ENCODE assay signal across 8 mouse cellular contexts in the genomic region with DNA sequence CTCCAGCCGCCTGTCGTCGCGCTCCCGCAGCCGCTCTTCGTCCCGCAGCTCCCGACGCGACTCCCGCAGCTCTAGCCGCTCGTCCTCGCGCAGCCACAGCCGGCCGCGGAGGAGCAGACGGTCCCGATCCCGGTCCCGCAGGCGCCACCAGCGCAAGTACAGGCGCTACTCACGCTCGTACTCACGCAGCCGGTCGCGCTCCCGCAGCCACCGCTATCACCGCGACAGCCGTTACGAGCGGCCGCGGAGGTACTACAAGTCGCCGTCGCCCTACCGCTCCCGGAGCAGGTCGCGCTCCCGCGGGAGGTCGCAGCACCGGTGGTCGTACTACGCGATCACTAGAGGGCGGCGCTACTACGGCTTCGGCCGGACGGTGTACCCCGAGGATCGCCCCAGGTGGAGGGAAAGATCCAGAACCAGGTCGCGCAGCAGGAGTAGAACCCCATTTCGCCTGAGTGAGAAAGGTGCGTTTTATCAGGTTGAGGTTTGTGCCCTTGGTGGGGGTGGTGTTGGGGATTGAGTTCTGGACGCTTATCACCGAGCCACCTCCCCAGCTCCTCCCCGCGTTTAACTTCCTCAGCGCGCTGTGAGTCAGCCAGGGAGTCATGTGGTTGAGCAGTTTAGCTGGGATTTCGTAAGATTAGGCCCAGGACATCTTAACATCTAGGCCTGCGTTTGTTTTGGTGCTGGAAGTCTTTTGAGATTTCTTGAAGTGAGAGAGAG. TPM values are rescaled to one million over a fixed set of nuclear protein-coding genes. Genes with fewer than 3 reads are reported as not detected.
DNase-seq lines count a peak whose midpoint lies in the region; ATAC-seq and TF ChIP-seq lines count a peak whose summit lies in the region.

No protein-coding gene starts in this region.

- H3K4me3 ChIP-seq in forebrain, postnatal 0 days (ENCODE audit: low read depth, low read length): peak overlapping the region; percentile 97
- peak overlapping the region; percentile 97 for H3K4me3 ChIP-seq in hindbrain, embryonic 11.5 days (ENCODE audit: low read depth, low read length)
- H3K4me3 ChIP-seq in limb, embryonic 13.5 days: peak overlapping the region; percentile 81
- H3K4me3 ChIP-seq in midbrain, embryonic 13.5 days (replicated peaks): peak overlapping the region; percentile 96

- no peaks in the 10 kb centered on the region for H3K27me3 ChIP-seq in forebrain, postnatal 0 days (ENCODE audit: insufficient read depth, low read length)
- H3K27me3 ChIP-seq in hindbrain, embryonic 11.5 days (ENCODE audit: control insufficient read depth, insufficient read depth, low read length): no peaks in the 10 kb centered on the region
- no peaks in the 10 kb centered on the region for H3K27me3 ChIP-seq in limb, embryonic 13.5 days
- no peaks in the 10 kb centered on the region for H3K27me3 ChIP-seq in midbrain, embryonic 13.5 days

- peak overlapping the region; percentile 76 for H3K4me2 ChIP-seq in forebrain, postnatal 0 days (ENCODE audit: low read depth)
- H3K4me2 ChIP-seq in hindbrain, embryonic 11.5 days (replicated peaks; ENCODE audit: low read depth, low read length): peak overlapping the region; percentile 84
- H3K4me2 ChIP-seq in limb, embryonic 13.5 days (replicated peaks): peak overlapping the region; percentile 74
- H3K4me2 ChIP-seq in midbrain, embryonic 13.5 days (replicated peaks): peak overlapping the region; percentile 96

- peak; percentile 33; the same call in 1 of the 2 replicates for TF ChIP-seq CTCF in forebrain, postnatal 0 days (IDR thresholded peaks at IDR 0.05; ENCODE audit: low read depth)

- peaks cover 30% of the 10 kb centered on the region for H3K36me3 ChIP-seq in forebrain, postnatal 0 days (ENCODE audit: insufficient read depth)
- peaks cover 4% of the 10 kb centered on the region; the same call in 1 of the 2 replicates for H3K36me3 ChIP-seq in hindbrain, embryonic 11.5 days (ENCODE audit: control insufficient read depth, insufficient read depth, low read length)
- peaks cover 35% of the 10 kb centered on the region for H3K36me3 ChIP-seq in limb, embryonic 13.5 days
- H3K36me3 ChIP-seq in midbrain, embryonic 13.5 days: peaks cover 36% of the 10 kb centered on the region

- no peak for DNase-seq in cerebellum, adult 9-10 months
- peak; percentile 42 for DNase-seq in cerebellum, adult 11 months
- DNase-seq in forebrain, postnatal 0 days: peak; percentile 57
- peak; percentile 64 for DNase-seq in hindbrain, embryonic 11.5 days (ENCODE audit: low spot score)
- peak; percentile 67 for DNase-seq in spleen, adult 12 weeks (ENCODE audit: low spot score)

- peak overlapping the region; percentile 95 for H3K9ac ChIP-seq in forebrain, postnatal 0 days
- H3K9ac ChIP-seq in hindbrain, embryonic 11.5 days (ENCODE audit: low read depth, low read length): peak overlapping the region; percentile 94
- peak overlapping the region; percentile 98 for H3K9ac ChIP-seq in limb, embryonic 13.5 days
- peak overlapping the region; percentile 97 for H3K9ac ChIP-seq in midbrain, embryonic 13.5 days (replicated peaks)

- H3K27ac ChIP-seq in forebrain, postnatal 0 days (ENCODE audit: low read depth, low read length): peak overlapping the region; percentile 96
- peak overlapping the region; percentile 80; the same call in 1 of the 2 replicates for H3K27ac ChIP-seq in hindbrain, embryonic 11.5 days (ENCODE audit: low read depth, low read length)
- H3K27ac ChIP-seq in limb, embryonic 13.5 days: peak overlapping the region; percentile 94
- H3K27ac ChIP-seq in midbrain, embryonic 13.5 days: peak overlapping the region; percentile 94

- no peaks in the 10 kb centered on the region for H3K9me3 ChIP-seq in forebrain, postnatal 0 days (ENCODE audit: low read length)
- H3K9me3 ChIP-seq in hindbrain, embryonic 11.5 days (ENCODE audit: control insufficient read depth, low read length): no peaks in the 10 kb centered on the region
- H3K9me3 ChIP-seq in limb, embryonic 13.5 days: no peaks in the 10 kb centered on the region
- no peaks in the 10 kb centered on the region for H3K9me3 ChIP-seq in midbrain, embryonic 13.5 days

- H3K4me1 ChIP-seq in forebrain, postnatal 0 days (ENCODE audit: insufficient read depth): peaks cover 16% of the 10 kb centered on the region
- peaks cover 3% of the 10 kb centered on the region; the same call in 1 of the 2 replicates for H3K4me1 ChIP-seq in hindbrain, embryonic 11.5 days (replicated peaks; ENCODE audit: control insufficient read depth, insufficient read depth, low read length)
- H3K4me1 ChIP-seq in limb, embryonic 13.5 days: peaks cover 14% of the 10 kb centered on the region
- H3K4me1 ChIP-seq in midbrain, embryonic 13.5 days (replicated peaks): peaks cover 30% of the 10 kb centered on the region

- ATAC-seq in cerebellum, adult (ENCODE audit: insufficient number of reproducible peaks, low FRiP score, low TSS enrichment): peak; percentile 38; the same call in 1 of the 2 replicates
- peak; percentile 47 for ATAC-seq in forebrain, postnatal 0 days
- peak; percentile 29; the same call in 1 of the 2 replicates for ATAC-seq in hindbrain, embryonic 11.5 days (ENCODE audit: low FRiP score)
- peak; percentile 26 for ATAC-seq in limb, embryonic 13.5 days (ENCODE audit: low FRiP score, low read depth)
- peak; percentile 38; the same call in 1 of the 2 replicates for ATAC-seq in midbrain, embryonic 13.5 days

- whole genome bisulfite sequencing in forebrain, postnatal 0 days: 2% methylated on average over 73 of the region's 75 CpGs
- WGBS in hindbrain, embryonic 11.5 days: under 1% methylated on average over 73 of the region's 75 CpGs
- under 1% methylated on average over 75 of the region's 75 CpGs for WGBS in limb, embryonic 13.5 days
- WGBS in midbrain, embryonic 13.5 days: under 1% methylated on average over 75 of the region's 75 CpGs

RNA-seq across cellular contexts. Expression of gene Rsrp1, which starts 0.8 kb away (rescaled TPM):
- 93.3 and 95.4 TPM in 2 replicates for total RNA-seq in forebrain, postnatal 0 days (2014; rRNA removed)
- polyA plus RNA-seq in forebrain, postnatal 0 days (2015; fragmentation: Nextera tagmentation; extraction: Ambion mirVana): 180 and 225 TPM in 2 replicates
- polyA plus RNA-seq in hindbrain, embryonic 11.5 days (2014; fragmentation: Nextera tagmentation; extraction: Ambion mirVana): 382 and 434 TPM in 2 replicates
- 523 and 552 TPM in 2 replicates for polyA plus RNA-seq in limb, embryonic 13.5 days (2015; fragmentation: Nextera tagmentation; extraction: Ambion mirVana)
- polyA plus RNA-seq in midbrain, embryonic 13.5 days (2015; fragmentation: Nextera tagmentation; extraction: Ambion mirVana): 601 and 620 TPM in 2 replicates

RNA-seq across cellular contexts. Expression of gene Syf2, which starts 6.5 kb away (rescaled TPM):
- 53.3 and 64.9 TPM in 2 replicates for total RNA-seq in forebrain, postnatal 0 days (2014; rRNA removed)
- polyA plus RNA-seq in forebrain, postnatal 0 days (2015; fragmentation: Nextera tagmentation; extraction: Ambion mirVana): 75.0 and 84.9 TPM in 2 replicates
- polyA plus RNA-seq in hindbrain, embryonic 11.5 days (2014; fragmentation: Nextera tagmentation; extraction: Ambion mirVana): 77.6 and 80.3 TPM in 2 replicates
- 73.4 and 75.5 TPM in 2 replicates for polyA plus RNA-seq in limb, embryonic 13.5 days (2015; fragmentation: Nextera tagmentation; extraction: Ambion mirVana)
- polyA plus RNA-seq in midbrain, embryonic 13.5 days (2015; fragmentation: Nextera tagmentation; extraction: Ambion mirVana): 74.0 and 75.3 TPM in 2 replicates

RNA-seq across cellular contexts. Expression of gene Tmem50a, which starts 9.4 kb away (rescaled TPM):
- total RNA-seq in forebrain, postnatal 0 days (2014; rRNA removed): 165 and 174 TPM in 2 replicates
- 200 and 248 TPM in 2 replicates for polyA plus RNA-seq in forebrain, postnatal 0 days (2015; fragmentation: Nextera tagmentation; extraction: Ambion mirVana)
- polyA plus RNA-seq in hindbrain, embryonic 11.5 days (2014; fragmentation: Nextera tagmentation; extraction: Ambion mirVana): 153 and 167 TPM in 2 replicates
- polyA plus RNA-seq in limb, embryonic 13.5 days (2015; fragmentation: Nextera tagmentation; extraction: Ambion mirVana): 187 and 193 TPM in 2 replicates
- 203 and 209 TPM in 2 replicates for polyA plus RNA-seq in midbrain, embryonic 13.5 days (2015; fragmentation: Nextera tagmentation; extraction: Ambion mirVana)

RNA-seq across cellular contexts. Expression of gene Rhd, which starts 59.8 kb away (rescaled TPM):
- total RNA-seq in forebrain, postnatal 0 days (2014; rRNA removed): 0.19 and 0.38 TPM in 2 replicates
- polyA plus RNA-seq in forebrain, postnatal 0 days (2015; fragmentation: Nextera tagmentation; extraction: Ambion mirVana): 0.14 and 0.70 TPM in 2 replicates
- polyA plus RNA-seq in hindbrain, embryonic 11.5 days (2014; fragmentation: Nextera tagmentation; extraction: Ambion mirVana): 15.1 and 19.4 TPM in 2 replicates
- 2.9 and 5.5 TPM in 2 replicates for polyA plus RNA-seq in limb, embryonic 13.5 days (2015; fragmentation: Nextera tagmentation; extraction: Ambion mirVana)
- polyA plus RNA-seq in midbrain, embryonic 13.5 days (2015; fragmentation: Nextera tagmentation; extraction: Ambion mirVana): 0.73 and 1.1 TPM in 2 replicates
